Mouse (Mus musculus) forebrain, embryonic 13.5 days (tissue): ENCODE measurements at regions not wholly inside any gene's neighbourhood (a gene's known extent, or its start where the extent isn't known, plus 50 kb on each side); places are given as distances from the start of the nearest gene placed in this dataset.

Source experiments
- ATAC-seq: fragments of 200-750 bp; cut with Nextera tagmentation; 2 replicates; pipeline ENCODE4 v1.8.0; 2017
- H3K27ac ChIP-seq: fragments of 300-500 bp; sonication (generic); 2 replicates; pipeline ENCODE4 v1.5.1; 2015; ENCODE audit warnings: inconsistent platforms, mild to moderate bottlenecking, moderate library complexity
- H3K27me3 ChIP-seq: fragments of 300-500 bp; sonication (generic); 2 replicates; pipeline ENCODE4 v1.6.1; 2015; ENCODE audit warnings: mild to moderate bottlenecking, inconsistent platforms
- H3K36me3 ChIP-seq: fragments of 300-500 bp; sonication (generic); 2 replicates; pipeline ENCODE4 v1.6.1; 2015; ENCODE audit warnings: mild to moderate bottlenecking, inconsistent platforms; ENCODE audit not compliant: poor library complexity, severe bottlenecking
- H3K4me1 ChIP-seq: fragments of 300-500 bp; sonication (generic); 2 replicates; pipeline ENCODE4 v1.6.1; 2015; ENCODE audit warnings: inconsistent platforms
- H3K4me2 ChIP-seq: fragments of 300-500 bp; sonication (generic); 2 replicates; pipeline ENCODE4 v1.6.1; 2015; ENCODE audit warnings: inconsistent platforms, mild to moderate bottlenecking, moderate library complexity
- H3K4me3 ChIP-seq: fragments of 300-500 bp; sonication (generic); 2 replicates; pipeline ENCODE4 v1.5.1; 2015; ENCODE audit warnings: mild to moderate bottlenecking, inconsistent platforms
- H3K9ac ChIP-seq: fragments of 300-500 bp; sonication (generic); 2 replicates; pipeline ENCODE4 v1.6.1; 2015; ENCODE audit warnings: mild to moderate bottlenecking, inconsistent platforms
- H3K9me3 ChIP-seq: fragments of 300-500 bp; sonication (generic); replicated peaks from 2 replicates; pipeline ENCODE4 v1.6.1; 2016; ENCODE audit warnings: inconsistent platforms
- WGBS: fragments of 180-500 bp; shearing (Covaris S2); methylation state at CpG from one replicate; pipeline ENCODE4 v1.1.7; 2015; 5-methylcytosine and 5-hydroxymethylcytosine counted together

DNA sequence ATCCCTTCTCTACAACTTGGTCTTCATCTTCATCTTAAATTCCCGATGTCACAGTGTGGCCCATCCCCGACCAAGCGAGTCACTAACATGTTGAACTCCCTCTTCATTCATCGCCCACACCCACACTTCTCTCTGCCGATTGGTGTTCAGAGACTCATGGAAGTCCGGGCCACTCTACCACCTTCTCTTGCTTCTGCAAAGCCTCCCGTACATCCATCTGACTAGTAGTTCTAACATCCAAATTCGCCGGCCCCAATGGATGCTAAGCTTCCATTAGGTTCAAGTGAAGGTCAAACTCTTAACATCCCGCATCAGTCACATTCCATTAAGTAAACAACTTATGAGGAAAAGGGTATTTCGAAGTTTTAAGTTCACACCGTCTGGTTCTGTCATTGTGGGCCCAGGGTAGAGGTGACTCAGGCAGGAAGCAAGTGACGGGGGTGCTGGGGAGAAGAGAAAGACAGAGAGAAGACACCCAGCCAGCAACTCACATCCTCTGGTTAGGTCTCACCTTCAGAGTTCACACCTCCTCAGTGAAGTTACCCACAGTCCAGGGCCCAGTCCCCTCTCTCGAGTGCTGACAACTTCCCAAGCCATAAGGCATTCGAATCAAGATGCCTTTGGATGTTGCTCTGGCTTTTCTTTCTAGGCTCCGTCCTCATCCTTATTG is 61.0 kb upstream of the Ubash3b start:
- WGBS, result 95% methylated on average over 16 of the region's 16 CpGs

DNA sequence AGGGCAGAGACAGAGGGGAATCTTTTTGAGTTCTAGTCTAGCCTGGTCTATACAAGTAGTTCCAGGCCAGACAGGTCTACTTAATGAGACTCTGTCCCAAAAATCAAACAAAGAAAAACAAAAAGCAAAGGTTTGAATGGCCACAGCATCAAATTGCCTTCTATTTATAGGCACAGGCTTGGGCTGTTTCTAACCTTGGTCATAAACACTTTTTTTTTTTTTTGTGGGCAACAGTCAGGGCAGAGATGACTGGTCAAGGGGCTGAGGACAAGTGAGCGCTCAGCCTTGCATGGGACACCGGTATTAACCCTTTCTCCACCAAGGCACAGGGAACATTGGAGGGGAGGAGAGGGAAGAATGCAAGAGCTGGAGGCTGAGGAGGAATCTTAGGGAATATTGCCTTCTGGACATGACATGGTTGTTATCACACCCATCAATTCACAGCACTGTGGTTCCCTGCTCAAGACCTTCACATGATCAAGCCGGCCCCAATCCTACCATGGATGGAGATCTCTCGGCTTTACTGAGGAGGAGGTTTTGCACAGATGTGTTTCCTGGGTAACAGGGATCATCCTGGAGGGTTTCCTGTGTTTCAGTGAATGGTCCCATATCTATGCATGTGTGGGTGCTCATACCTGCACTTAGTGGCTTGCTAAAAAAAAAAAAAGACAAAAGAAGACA is 59.8 kb upstream of the Ubash3b start:
- Histone ChIP-seq H3K27ac (no peak overlapping the region), H3K9ac (no peak overlapping the region), H3K27me3 (no peaks in the 10 kb centered on the region), H3K4me2 (no peak overlapping the region), H3K36me3 (no peaks in the 10 kb centered on the region), H3K9me3 (no peaks in the 10 kb centered on the region), H3K4me3 (no peak overlapping the region), H3K4me1 (peaks cover 17% of the 10 kb centered on the region)
- 88% methylated on average over 4 of the region's 4 CpGs for WGBS
- no peak for ATAC-seq

More for the DNA sequence above, 61.0 kb upstream of the Ubash3b start:
- no peak overlapping the region for H3K4me2 ChIP-seq
- H3K27me3 ChIP-seq, result no peaks in the 10 kb centered on the region
- no peak overlapping the region for H3K4me3 ChIP-seq
- H3K36me3 ChIP-seq, result no peaks in the 10 kb centered on the region
- H3K9ac ChIP-seq, result no peak overlapping the region
- no peak for ATAC-seq
- H3K27ac ChIP-seq, result no peak overlapping the region
- peaks cover 14% of the 10 kb centered on the region for H3K4me1 ChIP-seq
- H3K9me3 ChIP-seq, result no peaks in the 10 kb centered on the region

DNA sequence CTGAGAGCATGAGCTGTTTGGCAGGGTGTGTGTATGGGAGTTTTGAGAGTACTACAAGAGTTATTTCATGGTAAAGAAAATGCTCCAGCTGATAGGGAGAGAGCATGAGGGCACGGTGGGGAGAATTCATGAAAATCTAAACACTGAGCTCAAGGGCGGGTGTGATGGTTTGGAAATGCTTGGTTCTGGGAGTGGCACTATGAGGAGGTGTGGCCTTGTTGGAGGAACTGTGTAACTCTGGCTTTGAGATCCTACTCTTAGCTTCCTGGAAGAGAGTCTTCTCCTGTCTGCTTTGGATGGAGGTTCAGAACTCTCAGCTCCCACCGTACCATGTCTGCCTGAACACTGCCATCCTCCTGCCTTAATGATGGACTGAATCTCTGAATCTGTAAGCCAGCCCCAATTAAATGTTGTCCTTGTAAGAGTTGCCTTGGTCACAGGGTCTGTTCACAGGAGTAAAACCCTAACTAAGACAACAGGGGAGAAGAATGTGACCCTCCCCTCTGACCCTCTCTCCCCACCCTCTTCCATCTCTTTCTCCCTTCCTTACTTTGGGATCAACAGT is 58.7 kb upstream of the Ubash3b start:
- Histone ChIP-seq H3K9me3 (no peaks in the 10 kb centered on the region), H3K9ac (no peak overlapping the region), H3K4me2 (no peak overlapping the region), H3K27me3 (no peaks in the 10 kb centered on the region), H3K4me3 (no peak overlapping the region), H3K4me1 (peaks cover 17% of the 10 kb centered on the region), H3K36me3 (no peaks in the 10 kb centered on the region), H3K27ac (no peak overlapping the region)
- 94% methylated on average over 3 of the region's 3 CpGs for WGBS
- no peak for ATAC-seq

DNA sequence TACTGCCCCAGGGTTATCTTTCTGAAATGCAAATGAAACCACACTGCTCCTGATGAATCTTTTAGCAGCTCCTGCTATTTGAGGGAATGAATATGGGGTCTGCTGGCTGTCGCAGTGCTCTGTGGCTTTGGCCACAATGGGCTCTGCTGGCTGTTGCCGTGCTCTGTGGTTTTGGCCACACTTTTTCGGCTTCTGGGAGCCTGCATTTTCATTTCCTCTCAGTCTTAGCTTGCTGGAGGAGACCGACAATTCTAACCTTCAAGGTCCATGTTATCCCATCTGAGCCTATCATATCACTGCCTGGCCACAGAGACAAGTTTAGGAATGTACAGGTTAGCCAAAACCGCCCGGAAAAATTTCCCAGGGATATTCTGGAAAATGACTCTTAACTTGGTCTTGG is 57.2 kb upstream of the Ubash3b start:
- Histone ChIP-seq H3K27me3 (no peaks in the 10 kb centered on the region), H3K27ac (no peak overlapping the region), H3K4me3 (no peak overlapping the region), H3K4me2 (no peak overlapping the region), H3K9me3 (no peaks in the 10 kb centered on the region), H3K9ac (no peak overlapping the region), H3K36me3 (no peaks in the 10 kb centered on the region), H3K4me1 (peaks cover 10% of the 10 kb centered on the region)
- 92% methylated on average over 6 of the region's 6 CpGs for WGBS
- ATAC-seq, result no peak

DNA sequence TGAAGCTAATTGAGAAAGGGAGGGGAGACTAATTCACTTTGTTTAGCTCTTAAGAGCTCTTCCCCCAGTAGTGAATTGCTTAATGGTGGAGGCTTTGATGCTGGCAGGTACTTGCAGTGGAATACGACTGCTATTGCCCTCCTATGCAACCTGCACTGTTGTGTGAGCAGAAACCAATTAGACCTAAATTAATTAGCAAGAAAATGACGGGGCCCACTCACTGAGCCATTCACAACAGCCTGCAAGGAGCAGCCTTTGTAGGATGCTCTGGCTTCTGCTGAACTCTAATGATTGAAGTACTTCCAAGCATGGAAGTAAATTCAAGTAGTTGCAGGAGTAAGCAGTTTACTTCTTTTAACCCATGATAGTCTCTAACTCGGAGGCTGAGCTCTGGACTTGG is 54.8 kb upstream of the Ubash3b start:
- H3K36me3 ChIP-seq, result no peaks in the 10 kb centered on the region
- H3K4me3 ChIP-seq, result no peak overlapping the region
- peak overlapping the region; percentile 40 for H3K4me2 ChIP-seq
- H3K9ac ChIP-seq, result no peak overlapping the region
- H3K27me3 ChIP-seq, result no peaks in the 10 kb centered on the region
- WGBS, result 3% methylated on average over 3 of the region's 3 CpGs
- peak; percentile 59; the same call in 1 of the 2 replicates for ATAC-seq
- no peaks in the 10 kb centered on the region for H3K9me3 ChIP-seq
- peaks cover 24% of the 10 kb centered on the region for H3K4me1 ChIP-seq
- 0 out of 2 replicates have a peak overlapping the region, but pooled peaks have one; percentile 36 for H3K27ac ChIP-seq

DNA sequence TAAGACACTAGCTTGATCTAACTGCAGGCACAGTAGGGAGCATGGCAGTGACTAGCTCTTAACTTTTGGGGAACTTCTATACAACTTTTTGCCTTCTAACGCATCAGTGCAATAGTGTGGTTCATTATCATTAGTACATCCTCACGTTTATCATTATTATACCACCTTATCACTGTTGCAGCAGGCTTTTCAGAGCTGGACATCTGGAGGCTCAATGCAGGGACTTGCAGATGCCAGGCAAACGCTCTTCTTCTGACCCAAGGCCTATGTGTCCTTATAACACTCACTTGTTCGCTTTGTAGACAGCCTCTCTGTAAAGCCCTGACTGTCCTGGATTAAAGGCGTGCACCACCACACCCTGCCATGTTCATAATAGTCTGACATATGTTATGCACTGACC is 53.5 kb upstream of the Ubash3b start:
- ATAC-seq, result no peak
- Histone ChIP-seq H3K4me3 (no peak overlapping the region), H3K36me3 (no peaks in the 10 kb centered on the region), H3K9ac (no peak overlapping the region), H3K4me1 (peaks cover 24% of the 10 kb centered on the region), H3K27ac (no peak overlapping the region), H3K27me3 (no peaks in the 10 kb centered on the region), H3K4me2 (no peak overlapping the region), H3K9me3 (no peaks in the 10 kb centered on the region)
- WGBS, result 87% methylated on average over 5 of the region's 5 CpGs

DNA sequence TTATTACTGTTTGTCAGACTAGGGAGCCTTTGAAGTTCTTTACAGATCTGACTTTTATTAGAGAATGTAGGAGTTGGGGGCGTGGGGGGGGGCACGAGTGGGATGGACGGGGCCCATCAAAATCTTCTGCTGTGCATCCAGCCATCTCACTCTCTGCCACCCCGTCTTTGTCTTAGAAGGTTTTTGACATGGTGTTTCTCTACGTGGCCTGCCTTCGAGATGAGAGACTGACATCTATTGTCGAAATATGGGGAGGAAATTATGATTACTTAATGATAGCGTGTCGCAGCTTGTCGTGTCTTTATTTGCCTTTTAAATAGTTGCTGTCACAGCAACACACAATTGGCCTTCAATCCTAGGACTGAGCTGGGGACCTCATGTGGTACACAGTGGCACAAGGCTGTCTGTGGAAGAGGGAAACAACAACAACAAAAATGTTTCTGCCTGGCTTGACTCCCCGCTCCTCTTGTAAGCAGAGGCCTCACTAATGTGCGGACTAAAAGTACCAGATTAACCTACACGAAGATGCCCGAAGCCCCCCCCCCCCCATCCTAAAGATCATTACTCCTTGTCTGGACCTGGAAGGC is 51.5 kb upstream of the Ubash3b start:
- Histone ChIP-seq H3K4me2 (peak overlapping the region; percentile 50), H3K27ac (peak overlapping the region; percentile 79), H3K4me3 (no peak overlapping the region), H3K4me1 (peaks cover 24% of the 10 kb centered on the region), H3K9ac (0 out of 2 replicates have a peak overlapping the region, but pooled peaks have one; percentile 22), H3K36me3 (no peaks in the 10 kb centered on the region), H3K27me3 (no peaks in the 10 kb centered on the region), H3K9me3 (no peaks in the 10 kb centered on the region)
- WGBS, result 44% methylated on average over 14 of the region's 14 CpGs
- ATAC-seq, result peak; percentile 40; the same call in 1 of the 2 replicates

DNA sequence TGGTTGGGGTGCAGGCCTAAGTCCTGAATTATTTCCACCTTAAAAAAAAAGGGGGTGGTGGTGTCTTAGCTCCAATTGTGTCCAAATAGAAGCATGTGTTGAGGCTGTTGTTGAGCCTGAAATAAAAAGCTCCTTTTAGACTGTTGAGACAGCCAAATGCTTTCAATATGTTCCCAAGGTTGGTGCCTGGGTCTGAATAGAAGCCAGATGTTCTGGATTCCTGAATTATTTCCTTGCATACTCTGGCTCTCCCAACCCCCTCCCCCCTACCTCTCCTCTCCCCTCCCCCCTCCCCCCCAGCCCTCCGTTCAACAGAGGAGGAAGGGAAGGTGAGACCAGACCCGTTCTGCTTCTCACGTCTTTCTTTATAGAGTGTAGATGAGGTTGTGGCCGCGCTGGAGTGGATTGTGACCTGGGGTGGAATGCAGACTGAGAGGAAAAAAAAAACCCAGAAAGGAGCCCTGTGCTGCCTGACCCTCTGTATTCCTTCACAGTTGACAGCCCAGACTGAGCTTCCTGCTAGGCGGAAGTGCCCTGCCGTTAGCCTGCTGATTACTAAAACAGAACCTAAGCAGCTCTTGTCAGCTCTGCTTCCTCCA is 50.9 kb upstream of the Ubash3b start:
- H3K9ac ChIP-seq, result 0 out of 2 replicates have a peak overlapping the region, but pooled peaks have one; percentile 22
- H3K27ac ChIP-seq, result peak overlapping the region; percentile 79
- H3K36me3 ChIP-seq, result no peaks in the 10 kb centered on the region
- H3K4me2 ChIP-seq, result peak overlapping the region; percentile 50
- no peak overlapping the region for H3K4me3 ChIP-seq
- H3K9me3 ChIP-seq, result no peaks in the 10 kb centered on the region
- H3K27me3 ChIP-seq, result no peaks in the 10 kb centered on the region
- peak; percentile 20; the same call in 1 of the 2 replicates for ATAC-seq
- 0% methylated on average over 6 of the region's 7 CpGs for WGBS
- H3K4me1 ChIP-seq, result peaks cover 24% of the 10 kb centered on the region

DNA sequence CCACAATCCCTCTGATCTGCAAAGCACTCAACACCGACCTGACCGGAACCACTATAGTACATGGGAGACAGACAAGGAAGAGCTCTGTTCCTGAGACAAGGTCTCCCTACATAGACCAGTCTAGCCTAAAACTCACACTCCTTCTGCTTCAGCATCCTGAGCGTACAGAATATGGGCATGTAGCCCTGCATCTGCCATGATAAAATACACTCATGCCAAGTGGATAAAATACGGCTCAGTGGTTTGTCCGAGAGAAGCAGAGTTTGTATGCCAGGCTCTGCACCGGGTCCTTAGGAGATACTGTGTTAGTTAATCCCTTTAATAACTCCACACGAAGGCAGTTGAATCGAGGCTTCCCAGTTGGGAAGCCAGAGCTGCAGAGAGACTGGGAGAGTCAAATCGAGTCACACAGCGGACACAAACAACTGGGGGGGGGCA is 50.4 kb upstream of the Ubash3b start:
- Histone ChIP-seq H3K9ac (0 out of 2 replicates have a peak overlapping the region, but pooled peaks have one; percentile 1), H3K27me3 (no peaks in the 10 kb centered on the region), H3K4me3 (no peak overlapping the region), H3K27ac (peak overlapping the region; percentile 79), H3K36me3 (no peaks in the 10 kb centered on the region), H3K4me1 (peaks cover 27% of the 10 kb centered on the region), H3K4me2 (peak overlapping the region; percentile 50), H3K9me3 (no peaks in the 10 kb centered on the region)
- 29% methylated on average over 10 of the region's 10 CpGs for WGBS
- no peak for ATAC-seq
